Mouse (Mus musculus) stomach, embryonic 16.5 days (tissue): ENCODE measurements around the gene Bmp2k. TPM values are rescaled to one million over a fixed set of nuclear protein-coding genes. Genes with fewer than 3 reads are reported as not detected.

ENCODE experiments used
- ATAC-seq: fragments of 200-750 bp; cut with Nextera tagmentation; 2 replicates; pipeline ENCODE4 v1.8.0; 2017; ENCODE audit warnings: moderate number of reproducible peaks, moderate TSS enrichment; ENCODE audit not compliant: insufficient read depth, low FRiP score
- H3K27ac ChIP-seq: fragments of 300-500 bp; sonication (generic); 2 replicates; pipeline ENCODE4 v1.5.1; 2014; ENCODE audit warnings: low read length
- H3K27me3 ChIP-seq: fragments of 300-500 bp; sonication (generic); 2 replicates; pipeline ENCODE4 v1.6.1; 2014; ENCODE audit warnings: low read length, control low read depth, mixed read lengths; ENCODE audit not compliant: control insufficient read depth, insufficient read depth
- H3K36me3 ChIP-seq: fragments of 300-500 bp; sonication (generic); 2 replicates; pipeline ENCODE4 v1.6.1; 2014; ENCODE audit warnings: low read length; ENCODE audit not compliant: control insufficient read depth, insufficient read depth
- H3K4me1 ChIP-seq: fragments of 300-500 bp; sonication (generic); 2 replicates; pipeline ENCODE4 v1.6.1; 2014; ENCODE audit warnings: low read length, control low read depth, mixed read lengths; ENCODE audit not compliant: control insufficient read depth, insufficient read depth
- H3K4me2 ChIP-seq: fragments of 300-500 bp; sonication (generic); 2 replicates; pipeline ENCODE4 v1.6.1; 2014; ENCODE audit warnings: low read depth, low read length, mixed read lengths
- H3K4me3 ChIP-seq: fragments of 300-500 bp; sonication (generic); replicated peaks from 2 replicates; pipeline ENCODE4 v1.5.1; 2014; ENCODE audit warnings: mild to moderate bottlenecking, low read length
- H3K9ac ChIP-seq: fragments of 300-500 bp; sonication (generic); 2 replicates; pipeline ENCODE4 v1.6.1; 2014; ENCODE audit warnings: low read length
- H3K9me3 ChIP-seq: fragments of 300-500 bp; sonication (generic); replicated peaks from 2 replicates; pipeline ENCODE4 v1.6.1; 2016; ENCODE audit warnings: low read length, control low read depth; ENCODE audit not compliant: control insufficient read depth
- WGBS: fragments of 180-500 bp; shearing (Covaris S2); extraction: QIAGEN DNeasy Blood & Tissue Kit; methylation state at CpG from one replicate; pipeline ENCODE4 v1.1.7; 2014; 5-methylcytosine and 5-hydroxymethylcytosine counted together
- polyA plus RNA-seq: library from polyadenylated mRNA; unstranded; fragments of >200 nt; fragmentation: Nextera tagmentation; extraction: Ambion mirVana; gene quantifications from 2 replicates; pipeline ENCODE4 v1.2.1, GENCODE M21; 2015

Bmp2k gene
- polyA plus RNA-seq, 1 experiment from 2014 or later = 10.2 TPM

- no peak overlapping the region for H3K9ac ChIP-seq
- 37% methylated on average over 3 of the region's 3 CpGs for WGBS
Observed at GRCm38 (mm10) chr5:96981987-96982386, 15.5 kb upstream of the Bmp2k start.

GRCm38 (mm10) chr5:96983142-96983541 lies 14.3 kb upstream of the Bmp2k start:
- no peaks in the 10 kb centered on the region for H3K36me3 ChIP-seq
- H3K27ac ChIP-seq = no peak overlapping the region
- peak overlapping the region; percentile 10; the same call in 1 of the 2 replicates for H3K4me2 ChIP-seq
- ATAC-seq = no peak
- H3K9ac ChIP-seq = no peak overlapping the region
- peaks cover 21% of the 10 kb centered on the region for H3K4me1 ChIP-seq
- 59% methylated on average over 7 of the region's 7 CpGs for WGBS
- H3K9me3 ChIP-seq = no peaks in the 10 kb centered on the region
- H3K27me3 ChIP-seq = no peaks in the 10 kb centered on the region
- H3K4me3 ChIP-seq = no peak overlapping the region

More at GRCm38 (mm10) chr5:96981987-96982386, 15.5 kb upstream of the Bmp2k start:
- Histone ChIP-seq H3K4me2 (no peak overlapping the region), H3K27ac (no peak overlapping the region), H3K4me3 (no peak overlapping the region), H3K27me3 (no peaks in the 10 kb centered on the region), H3K36me3 (no peaks in the 10 kb centered on the region), H3K4me1 (peaks cover 21% of the 10 kb centered on the region), H3K9me3 (no peaks in the 10 kb centered on the region)
- ATAC-seq = peak; percentile 85

DNA sequence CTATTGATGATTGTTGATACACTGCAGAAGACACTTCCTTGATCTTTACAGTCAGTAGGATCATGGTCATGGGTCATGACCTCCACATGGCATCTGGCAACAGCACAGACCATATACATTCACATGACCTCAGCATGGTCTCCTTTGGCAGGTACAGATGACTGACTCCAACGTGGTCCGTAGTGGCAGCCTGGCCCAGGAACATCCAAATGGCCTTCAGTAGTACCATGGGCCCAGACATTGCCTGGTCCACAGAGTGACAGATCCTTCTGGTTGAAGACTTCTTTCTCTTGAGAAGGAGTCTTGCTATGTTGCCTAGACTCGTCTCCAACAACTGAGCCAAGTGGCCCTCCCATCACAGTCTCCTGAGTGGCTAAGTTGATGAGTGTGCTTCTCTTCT lies 10.6 kb upstream of the Bmp2k start:
- H3K4me3 ChIP-seq = no peak overlapping the region
- H3K4me2 ChIP-seq = no peak overlapping the region
- no peak overlapping the region for H3K27ac ChIP-seq
- no peaks in the 10 kb centered on the region for H3K27me3 ChIP-seq
- 87% methylated on average over 3 of the region's 3 CpGs for whole genome bisulfite sequencing
- H3K9me3 ChIP-seq = no peaks in the 10 kb centered on the region
- no peak overlapping the region for H3K9ac ChIP-seq
- ATAC-seq = no peak
- peaks cover 7% of the 10 kb centered on the region for H3K4me1 ChIP-seq
- no peaks in the 10 kb centered on the region for H3K36me3 ChIP-seq

DNA sequence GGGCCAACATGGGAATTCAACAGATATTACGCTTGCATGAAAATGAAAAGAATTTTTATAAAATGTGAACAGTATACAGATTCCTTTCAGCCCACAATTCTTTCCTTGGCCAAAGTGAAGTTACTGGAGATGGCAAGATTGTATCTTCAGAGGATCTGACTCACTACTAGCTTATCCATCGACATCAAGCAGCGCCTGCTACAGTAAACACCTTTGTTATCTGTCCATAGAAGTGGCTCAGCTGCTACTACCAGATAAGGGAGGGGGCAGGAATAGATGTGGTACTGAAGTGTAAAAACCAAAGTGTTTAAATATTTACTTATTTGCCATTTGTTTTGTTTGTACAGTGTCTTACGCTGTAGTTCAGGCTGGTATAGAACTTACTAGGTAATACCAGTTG lies 8.6 kb upstream of the Bmp2k start:
- 48% methylated on average over 4 of the region's 4 CpGs for WGBS
- H3K36me3 ChIP-seq = no peaks in the 10 kb centered on the region
- ATAC-seq = no peak
- peaks cover 2% of the 10 kb centered on the region; the same call in 1 of the 2 replicates for H3K4me1 ChIP-seq
- H3K4me2 ChIP-seq = no peak overlapping the region
- no peaks in the 10 kb centered on the region for H3K9me3 ChIP-seq
- no peaks in the 10 kb centered on the region for H3K27me3 ChIP-seq
- no peak overlapping the region for H3K4me3 ChIP-seq
- no peak overlapping the region for H3K27ac ChIP-seq
- H3K9ac ChIP-seq = no peak overlapping the region

- no peak overlapping the region for H3K4me2 ChIP-seq
- H3K27me3 ChIP-seq = no peaks in the 10 kb centered on the region
- peaks cover 2% of the 10 kb centered on the region; the same call in 1 of the 2 replicates for H3K4me1 ChIP-seq
- H3K9ac ChIP-seq = no peak overlapping the region
- H3K4me3 ChIP-seq = no peak overlapping the region
- no peaks in the 10 kb centered on the region for H3K9me3 ChIP-seq
- H3K36me3 ChIP-seq = no peaks in the 10 kb centered on the region
- no peak for ATAC-seq
- 91% methylated on average over 6 of the region's 6 CpGs for WGBS
- H3K27ac ChIP-seq = no peak overlapping the region
Observed at GRCm38 (mm10) chr5:96991156-96991555, 6.3 kb upstream of the Bmp2k start.

GRCm38 (mm10) chr5:96992651-96993050 lies 4.8 kb upstream of the Bmp2k start:
- no peaks in the 10 kb centered on the region for H3K27me3 ChIP-seq
- H3K9me3 ChIP-seq = no peaks in the 10 kb centered on the region
- H3K36me3 ChIP-seq = no peaks in the 10 kb centered on the region
- no peak overlapping the region for H3K9ac ChIP-seq
- H3K4me2 ChIP-seq = no peak overlapping the region
- H3K4me1 ChIP-seq = peaks cover 8% of the 10 kb centered on the region
- no peak for ATAC-seq
- 80% methylated on average over 5 of the region's 5 CpGs for WGBS
- H3K27ac ChIP-seq = no peak overlapping the region
- no peak overlapping the region for H3K4me3 ChIP-seq

GRCm38 (mm10) chr5:96993057-96993456 lies 4.4 kb upstream of the Bmp2k start:
- Histone ChIP-seq H3K4me1 (peaks cover 8% of the 10 kb centered on the region), H3K27me3 (no peaks in the 10 kb centered on the region), H3K4me3 (no peak overlapping the region), H3K4me2 (no peak overlapping the region), H3K9ac (no peak overlapping the region), H3K27ac (no peak overlapping the region), H3K9me3 (no peaks in the 10 kb centered on the region), H3K36me3 (no peaks in the 10 kb centered on the region)
- WGBS = 83% methylated on average over 8 of the region's 8 CpGs
- no peak for ATAC-seq

GRCm38 (mm10) chr5:96995791-96996190 lies 1.7 kb upstream of the Bmp2k start:
- Histone ChIP-seq H3K4me2 (no peak overlapping the region), H3K4me1 (peaks cover 18% of the 10 kb centered on the region), H3K27ac (no peak overlapping the region), H3K9ac (no peak overlapping the region), H3K27me3 (no peaks in the 10 kb centered on the region), H3K4me3 (no peak overlapping the region), H3K9me3 (no peaks in the 10 kb centered on the region), H3K36me3 (no peaks in the 10 kb centered on the region)
- WGBS = 61% methylated on average over 5 of the region's 5 CpGs
- ATAC-seq = no peak

- Histone ChIP-seq H3K27ac (peak overlapping the region; percentile 94), H3K36me3 (no peaks in the 10 kb centered on the region), H3K9ac (peak overlapping the region; percentile 92), H3K4me2 (peak overlapping the region; percentile 73), H3K4me1 (peaks cover 22% of the 10 kb centered on the region), H3K27me3 (no peaks in the 10 kb centered on the region), H3K9me3 (no peaks in the 10 kb centered on the region), H3K4me3 (peak overlapping the region; percentile 91)
- peak; percentile 23 for ATAC-seq
- 14% methylated on average over 39 of the region's 39 CpGs for WGBS
Observed at GRCm38 (mm10) chr5:96996401-96997309, 834 bp upstream of the Bmp2k start.
